Mouse (Mus musculus) thymus, adult 18-20 months (tissue): ENCODE results near the gene Gapdh.

ENCODE experiments used
- DNase-seq, 2 experiments: peaks; one replicate each; pipeline ENCODE4 v3.0.0; 2022; ENCODE audit warnings: mixed read lengths in 2 of 2

Gene Gapdh

GRCm38 (mm10) chr6:125166051-125166751 lies at the start of gene Gapdh:
Gapdh (minus strand) TSS chr6:125166467.
- DNase-seq, result peak; percentile 40 to 44

DNA sequence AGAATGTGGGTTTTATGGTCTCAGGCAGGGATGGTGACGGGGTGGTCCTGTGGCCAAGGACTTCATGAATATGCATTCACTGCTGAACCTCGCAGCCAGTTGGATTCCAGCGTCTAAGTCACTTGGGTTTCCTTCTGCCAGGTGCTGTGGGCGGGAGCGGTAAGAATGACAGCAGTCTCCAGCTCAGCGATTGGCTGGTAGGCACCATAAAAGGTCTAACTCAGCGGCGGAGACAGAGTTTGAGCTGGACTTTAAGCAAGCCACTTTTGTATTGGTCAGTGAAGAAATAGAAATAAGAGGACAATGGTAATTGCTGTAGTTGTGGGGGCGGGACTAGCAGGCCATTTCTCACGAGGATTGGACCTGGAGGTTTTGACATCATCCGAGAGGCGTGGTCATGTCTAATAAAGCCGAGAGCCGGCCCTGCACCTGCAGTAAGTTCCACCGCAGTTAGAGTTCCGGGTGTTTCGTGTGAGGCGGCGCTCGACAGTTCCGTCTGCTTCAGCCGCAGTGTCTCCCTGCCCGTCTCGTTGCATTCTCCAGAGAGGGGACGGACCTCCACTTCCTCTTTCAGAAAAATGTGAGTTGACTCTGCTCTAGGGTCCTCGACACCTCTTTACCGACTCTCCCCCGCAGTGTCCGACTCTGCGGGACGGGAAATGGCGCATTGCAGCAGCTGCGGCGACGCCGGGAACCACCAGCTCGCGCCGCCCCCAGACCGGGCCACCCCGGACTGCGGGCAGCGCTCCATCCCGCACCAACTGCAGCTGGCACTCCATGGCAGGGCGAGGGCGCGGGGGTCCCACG lies 49.1 kb upstream of the Gapdh start, which contains the start of gene Vamp1:
Gene Vamp1 (plus strand): TSS at position 404 of the 807 bp plus-strand sequence.
- DNase-seq, result peak; percentile 86 to 91

DNA sequence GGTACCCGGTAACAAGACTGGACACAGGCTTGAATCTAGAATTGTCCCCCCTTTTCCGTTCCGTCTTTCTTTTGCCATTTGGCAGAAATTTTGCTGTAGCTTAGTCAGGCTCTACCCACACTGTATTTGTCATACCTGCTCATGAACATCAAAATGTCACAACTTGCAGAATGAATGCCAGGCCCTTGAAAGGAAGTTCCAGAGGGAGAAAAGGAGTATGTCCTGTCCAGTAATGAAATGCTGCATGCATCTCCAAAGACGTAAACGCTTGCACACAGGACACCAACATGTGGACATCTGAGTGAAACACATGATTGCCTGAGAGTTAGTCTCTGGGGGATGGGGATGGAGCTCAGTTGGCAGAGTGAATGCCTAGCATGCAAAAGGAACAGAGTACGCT lies 47.4 kb upstream of the Gapdh start:
- no peak for DNase-seq

GRCm38 (mm10) chr6:125213129-125213528 lies 46.9 kb upstream of the Gapdh start:
- no peak for DNase-seq

DNA sequence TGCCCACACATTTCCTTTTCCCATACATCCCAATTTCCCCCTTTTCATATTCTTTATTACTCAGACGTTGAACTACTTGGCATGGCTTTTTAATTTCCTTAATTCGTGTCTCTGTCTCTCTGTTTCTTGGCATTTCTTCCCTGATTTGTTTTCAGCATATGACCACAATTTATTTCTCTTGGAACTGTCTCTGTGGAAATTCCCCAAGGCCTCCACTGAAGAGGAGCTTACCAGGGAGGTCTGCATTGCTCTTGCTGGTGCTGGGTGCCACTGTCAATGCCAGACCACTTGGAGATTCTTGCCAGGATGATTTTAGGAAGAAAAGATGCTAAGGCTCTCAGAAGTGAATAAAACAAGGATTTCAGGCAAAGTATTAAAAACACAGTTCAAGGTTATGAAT lies 46.4 kb upstream of the Gapdh start:
- no peak for DNase-seq

DNA sequence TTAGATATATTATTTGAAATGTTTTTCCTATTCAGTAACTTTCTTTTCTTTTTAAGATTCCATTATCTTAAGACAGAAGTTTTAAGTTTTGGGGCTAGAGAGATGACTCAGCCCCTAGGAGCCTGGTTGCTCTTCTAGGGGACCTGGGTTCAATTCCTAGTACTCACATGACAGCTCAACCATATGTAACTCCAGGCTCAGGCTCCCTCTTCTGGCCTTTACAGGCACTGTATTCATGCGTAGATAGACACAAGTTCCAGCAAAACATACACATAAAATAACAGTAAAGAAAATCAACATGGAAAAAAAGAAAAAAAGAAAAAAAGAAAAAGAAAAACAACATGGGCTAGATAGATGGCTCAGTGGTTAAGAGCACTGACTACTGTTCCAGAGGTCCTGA lies 44.2 kb upstream of the Gapdh start:
- DNase-seq, result no peak

GRCm38 (mm10) chr6:125197166-125197565 lies 30.9 kb upstream of the Gapdh start:
- no peak for DNase-seq

DNA sequence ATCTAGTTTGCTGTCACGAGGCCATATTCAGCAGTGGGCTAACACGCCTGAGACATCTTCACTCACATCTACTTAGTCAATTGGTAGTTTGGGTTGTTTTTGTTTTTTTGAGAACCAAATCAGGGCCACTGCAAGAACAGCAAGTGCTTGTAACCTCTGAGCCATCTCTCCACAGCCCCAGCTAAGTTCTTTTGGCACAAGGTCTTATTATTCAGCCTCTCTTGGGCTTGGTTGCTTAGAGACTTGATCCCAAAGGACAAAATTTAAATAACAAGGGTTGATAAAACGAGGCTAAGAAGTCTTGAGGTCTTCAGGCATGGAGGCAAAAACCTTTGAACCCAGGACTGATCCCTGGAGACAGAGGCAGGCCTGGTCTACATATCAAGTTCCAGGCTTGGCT lies 30.0 kb upstream of the Gapdh start:
- DNase-seq, result no peak

- DNase-seq, result no peak
These were observed 29.3 kb upstream of the Gapdh start for GRCm38 (mm10) chr6:125195541-125196075.

DNA sequence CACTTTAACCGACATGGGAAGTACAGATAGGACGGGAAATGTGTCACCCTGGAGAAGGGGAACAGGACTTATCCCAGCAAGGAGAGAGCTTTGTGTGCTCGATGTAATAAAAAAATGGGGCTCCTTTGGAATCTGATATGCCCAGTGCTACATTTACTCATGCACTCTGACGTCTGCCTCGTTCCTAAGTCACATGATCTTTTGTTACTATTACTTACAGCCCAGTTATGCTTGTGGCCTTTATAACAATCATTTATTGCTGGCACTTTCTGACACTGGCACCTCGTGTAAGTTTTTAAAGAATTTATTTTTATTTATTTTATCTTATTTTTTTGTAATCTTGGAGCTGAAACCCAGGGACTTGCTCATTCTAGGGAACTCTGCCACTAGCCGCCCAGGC lies 27.1 kb upstream of the Gapdh start:
- no peak for DNase-seq

DNA sequence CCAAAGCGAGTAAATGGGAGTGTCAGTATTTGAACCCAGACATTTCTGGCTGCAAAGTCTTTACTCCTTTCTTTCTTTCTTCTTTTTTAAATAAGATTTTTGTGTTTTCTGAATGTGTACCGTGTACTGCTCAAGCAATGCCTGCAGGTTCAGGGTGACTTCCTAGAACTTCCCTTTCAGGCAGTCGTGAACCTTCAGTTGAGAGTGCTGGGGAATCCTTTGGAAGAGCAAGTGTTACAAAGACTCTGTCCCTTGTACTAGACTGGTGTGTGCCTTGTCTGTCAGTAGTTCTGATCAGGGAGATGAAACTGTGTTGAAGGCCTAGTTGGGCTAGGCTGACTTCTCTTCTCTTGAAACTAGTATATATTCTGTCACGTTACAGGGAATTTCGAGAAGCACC lies 26.6 kb upstream of the Gapdh start:
- DNase-seq, result no peak

DNA sequence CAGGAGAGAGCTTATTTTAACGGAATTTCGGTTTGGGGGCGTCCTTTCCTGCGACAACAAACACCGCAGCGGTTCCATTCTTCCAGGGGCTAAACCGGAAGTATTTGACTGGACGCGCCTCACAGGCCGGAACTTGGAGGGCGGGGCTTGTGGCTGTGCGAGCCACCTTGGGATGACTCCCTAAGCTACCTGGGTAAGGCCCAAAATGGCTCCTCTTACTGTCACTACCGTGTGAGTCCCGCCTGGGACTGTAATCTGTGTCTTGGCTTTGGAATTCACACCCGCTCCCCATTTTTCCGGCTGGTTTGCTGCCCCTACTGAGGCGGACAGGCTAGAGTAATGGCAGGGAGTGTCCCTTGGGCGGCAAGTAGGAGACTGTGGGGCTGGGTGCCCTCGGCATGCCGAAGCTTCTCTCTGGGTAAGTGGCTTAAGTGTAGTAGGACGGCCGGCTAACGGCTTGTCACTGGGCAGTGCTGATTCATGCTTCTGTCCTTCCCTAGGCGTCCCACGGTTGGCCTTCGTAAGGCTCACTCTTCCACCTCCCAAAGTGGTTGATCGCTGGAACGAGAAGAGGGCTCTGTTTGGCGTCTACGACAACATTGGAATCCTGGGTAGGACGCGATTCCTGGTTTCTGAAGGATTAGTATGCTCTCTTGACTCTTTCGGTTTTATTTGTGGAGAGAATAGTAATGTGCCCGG lies 25.9 kb upstream of the Gapdh start:
- peak; percentile 79 to 88 for DNase-seq

- DNase-seq, result peak; percentile 95 to 97
These were observed 25.2 kb upstream of the Gapdh start, which contains the start of the genes Ncapd2 and Mrpl51 for GRCm38 (mm10) chr6:125191332-125192015. Ncapd2 (minus strand) TSS chr6:125191701. Mrpl51 (plus strand) TSS chr6:125191801.

DNA sequence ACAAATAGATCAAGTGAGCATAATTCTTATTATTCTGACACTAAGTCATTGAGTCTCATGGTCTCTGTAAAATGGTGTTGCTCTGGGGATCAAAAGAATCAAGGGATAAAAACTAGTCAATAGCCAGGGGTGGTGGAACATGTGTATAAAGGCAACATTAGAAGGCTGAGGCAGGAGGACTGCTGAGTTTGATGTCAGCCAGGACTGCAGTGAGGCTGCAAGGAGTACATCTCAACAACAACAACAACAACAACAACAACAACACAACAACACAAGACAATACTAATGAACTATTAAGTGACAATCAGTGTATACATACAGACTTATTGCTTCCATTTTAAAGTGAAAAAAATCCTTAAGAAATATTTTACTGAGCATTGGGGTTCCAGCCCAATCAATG lies 24.5 kb upstream of the Gapdh start:
- DNase-seq, result no peak

- no peak for DNase-seq
These were observed 19.9 kb upstream of the Gapdh start for GRCm38 (mm10) chr6:125186203-125186602.

DNA sequence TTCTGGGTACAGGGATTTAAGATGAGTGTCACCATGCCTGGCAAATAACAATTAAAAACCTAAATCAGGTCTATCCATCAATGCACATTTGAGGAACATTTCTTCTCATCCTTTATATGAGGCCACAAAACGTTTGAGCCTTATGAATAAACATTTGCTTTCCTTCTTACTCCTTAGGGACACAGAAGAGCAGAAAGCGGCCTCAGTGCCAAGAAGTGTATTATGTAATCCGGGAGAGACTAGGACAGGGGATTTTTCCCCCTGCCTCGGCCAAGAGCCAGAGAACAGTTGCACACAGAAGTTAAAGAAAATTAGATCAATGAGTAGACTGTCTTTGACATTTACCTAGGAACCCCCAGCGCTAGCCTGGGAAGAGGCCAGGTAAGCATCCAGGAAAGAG lies 15.9 kb upstream of the Gapdh start:
- no peak for DNase-seq

DNA sequence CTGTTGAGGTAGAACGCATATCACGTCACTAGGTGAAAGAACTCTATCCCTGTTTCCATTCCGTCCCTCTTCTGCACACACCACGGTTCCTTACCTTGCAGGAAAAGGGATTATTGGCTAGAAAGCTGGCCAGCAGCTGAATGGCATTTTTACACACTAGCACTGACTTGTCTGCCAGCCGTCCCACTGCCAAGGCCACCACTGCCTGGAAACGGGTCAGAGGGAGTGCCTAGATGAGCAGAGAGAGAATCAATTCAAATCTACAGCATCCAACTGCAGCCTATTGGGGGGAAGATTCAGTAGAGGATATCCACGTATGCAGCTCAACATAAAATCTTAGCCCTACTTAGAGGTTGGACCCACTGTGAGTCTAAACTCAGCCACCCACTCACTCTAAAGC lies 13.3 kb upstream of the Gapdh start:
- DNase-seq, result no peak

DNA sequence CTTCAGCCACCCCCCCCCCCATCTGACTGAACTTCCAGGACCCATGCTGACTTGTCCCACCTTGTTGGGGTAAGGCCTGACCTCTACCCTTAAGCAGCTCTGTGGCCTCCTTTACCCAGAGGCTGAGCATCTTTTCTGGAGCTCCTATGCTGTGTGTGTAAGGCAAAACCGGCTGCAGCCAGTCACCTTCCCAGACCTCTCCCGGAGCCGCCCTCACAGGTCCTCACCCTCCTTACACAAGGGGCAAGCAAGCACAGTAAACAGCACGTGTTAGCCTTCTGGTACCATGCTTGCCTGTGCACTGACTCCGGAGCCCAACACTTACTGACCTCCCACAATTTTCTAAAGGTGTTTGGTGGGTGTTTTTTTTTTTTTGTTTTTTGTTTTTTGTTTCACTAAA lies 9.2 kb upstream of the Gapdh start:
- DNase-seq, result no peak

- no peak for DNase-seq
These were observed 7.0 kb upstream of the Gapdh start for GRCm38 (mm10) chr6:125173256-125173655.

DNA sequence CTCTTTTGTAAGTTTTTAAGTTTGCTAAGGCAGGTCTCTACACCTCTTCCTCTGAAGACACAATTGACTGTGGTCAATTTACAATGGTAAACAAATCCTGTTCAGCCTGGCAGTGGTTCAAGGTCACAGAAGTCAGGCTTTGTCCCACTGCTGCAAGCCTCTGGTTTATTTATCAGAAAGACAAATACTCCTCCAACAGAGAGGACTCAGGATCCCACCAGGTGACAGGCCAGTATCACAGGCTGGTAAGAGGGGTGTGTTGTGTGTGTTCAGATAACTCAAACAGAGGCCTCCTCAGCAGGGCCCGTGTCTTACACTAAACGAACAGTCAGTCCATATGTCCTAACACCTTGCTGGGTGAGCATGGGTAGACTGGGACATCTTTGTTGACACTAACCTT lies 6.2 kb upstream of the Gapdh start:
- DNase-seq, result no peak

DNA sequence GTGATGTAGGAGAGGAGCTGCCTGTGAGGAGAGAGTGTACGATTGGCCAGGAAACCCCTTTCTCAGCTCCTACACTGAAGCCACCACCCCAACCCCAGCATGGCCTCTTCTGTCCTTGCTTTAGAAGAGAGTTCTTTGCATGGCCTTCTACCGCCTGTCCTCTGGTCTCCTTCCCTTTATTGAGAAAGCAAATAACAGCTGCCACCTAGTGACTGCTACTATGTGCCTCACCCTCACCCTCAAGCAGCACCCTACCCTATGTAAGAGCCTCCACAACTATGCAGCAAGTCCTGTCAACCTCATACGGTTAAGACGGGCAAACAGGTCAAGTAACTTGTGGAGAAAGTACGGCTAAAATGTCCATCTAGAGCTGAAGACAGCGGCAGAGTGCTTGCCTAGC lies 3.9 kb upstream of the Gapdh start:
- no peak for DNase-seq

- no peak for DNase-seq
These were observed 1.8 kb upstream of the Gapdh start for GRCm38 (mm10) chr6:125168086-125168485.
